Mouse (Mus musculus) spleen, adult 2 months (tissue): ENCODE data around the gene Taar7a. TPM values are rescaled to one million over a fixed set of nuclear protein-coding genes. Genes with fewer than 3 reads are reported as not detected.

ENCODE experiments used
- DNase-seq, 2 experiments: peaks; one replicate each; pipeline versions ENCODE4 v3.0.0 to v3.0.0-alpha.2; 2012 to 2021; ENCODE audit warnings: low spot score in 2 of 2, low read depth in 1 of 2
- H3K27ac ChIP-seq: fragments of 200-500 bp; 2 replicates; pipeline ENCODE4 v1.5.1; 2012; ENCODE audit warnings: low read length, inconsistent platforms; ENCODE audit not compliant: insufficient read depth
- H3K27me3 ChIP-seq: fragments of 200-500 bp; 2 replicates; pipeline ENCODE4 v1.6.1; 2012; ENCODE audit warnings: mild to moderate bottlenecking, moderate library complexity, low read length, inconsistent platforms; ENCODE audit not compliant: control insufficient read depth, insufficient read depth
- H3K36me3 ChIP-seq: fragments of 200-500 bp; 2 replicates; pipeline ENCODE4 v1.6.1; 2012; ENCODE audit warnings: mild to moderate bottlenecking, low read length, inconsistent platforms; ENCODE audit not compliant: control insufficient read depth, insufficient read depth
- H3K4me1 ChIP-seq: fragments of 200-500 bp; 2 replicates; pipeline ENCODE4 v1.6.1; 2011; ENCODE audit warnings: inconsistent platforms; ENCODE audit not compliant: control insufficient read depth, insufficient read depth, insufficient read length
- H3K4me3 ChIP-seq: fragments of 200-500 bp; 2 replicates; pipeline ENCODE4 v1.5.1; 2011; ENCODE audit warnings: mild to moderate bottlenecking, inconsistent platforms; ENCODE audit not compliant: insufficient read depth, insufficient read length; ENCODE audit errors: extremely low read depth
- CTCF ChIP-seq: fragments of 200-500 bp; IDR thresholded peaks from 2 replicates; pipeline ENCODE4 v1.5.1; 2011; ENCODE audit warnings: mild to moderate bottlenecking, inconsistent platforms; ENCODE audit not compliant: insufficient read depth, insufficient read length, insufficient replicate concordance; ENCODE audit errors: extremely low read depth
- POLR2A ChIP-seq: fragments of 200-500 bp; IDR thresholded peaks from 2 replicates; pipeline ENCODE4 v1.6.1; 2011; ENCODE audit warnings: low read depth, low read length, inconsistent platforms
- WGBS: fragments of 180-500 bp; shearing (Covaris S2); methylation state at CpG from one replicate; pipeline ENCODE4 v1.1.7; 2018; 5-methylcytosine and 5-hydroxymethylcytosine counted together
- polyA plus RNA-seq: library from polyadenylated mRNA; depleted of rRNA; stranded (reverse); fragments of >200 nt; gene quantifications from 2 replicates; pipeline ENCODE4 v1.2.3, GENCODE M21; 2012

The Taar7a gene
- polyA plus RNA-seq, 1 experiment = not detected

DNA sequence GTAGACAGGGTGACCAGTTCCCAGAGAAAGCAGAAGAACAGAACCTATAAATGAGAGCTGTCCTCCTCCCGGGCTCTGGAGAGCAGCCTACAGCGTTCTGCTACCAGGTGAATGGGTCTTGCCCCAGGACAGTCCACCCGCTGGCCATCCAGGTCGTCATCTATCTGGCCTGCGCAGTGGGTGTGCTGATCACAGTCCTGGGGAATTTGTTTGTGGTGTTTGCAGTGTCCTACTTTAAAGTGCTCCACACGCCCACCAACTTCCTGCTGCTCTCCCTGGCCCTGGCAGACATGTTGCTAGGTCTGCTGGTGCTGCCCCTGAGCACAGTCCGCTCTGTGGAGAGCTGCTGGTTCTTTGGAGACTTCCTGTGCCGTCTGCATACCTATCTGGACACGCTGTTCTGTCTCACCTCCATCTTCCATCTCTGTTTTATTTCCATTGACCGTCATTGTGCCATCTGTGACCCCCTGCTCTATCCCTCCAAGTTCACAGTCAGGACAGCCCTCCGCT is 22.6 kb downstream of the Taar7a start, which contains the start of gene Taar5:
Gene Taar5 (plus strand): TSS at position 51 of the 510 bp plus-strand sequence.
- 88% methylated on average over 11 of the region's 11 CpGs for whole genome bisulfite sequencing
- Histone ChIP-seq H3K27ac (no peak within 1 kb of the TSS), H3K4me1 (no peaks in the 10 kb centered on the region), H3K36me3 (no peaks in the 10 kb centered on the region), H3K27me3 (no peaks in the 10 kb centered on the region), H3K4me3 (no peak within 1 kb of the TSS)
- no peak for DNase-seq
- TF ChIP-seq CTCF = no peak
- no peak for TF ChIP-seq POLR2A

- WGBS = 85% methylated on average over 6 of the region's 6 CpGs
- Histone ChIP-seq H3K4me3 (no peak overlapping the region), H3K27me3 (no peaks in the 10 kb centered on the region), H3K4me1 (no peaks in the 10 kb centered on the region), H3K36me3 (no peaks in the 10 kb centered on the region), H3K27ac (no peak overlapping the region)
- no peak for DNase-seq
- TF ChIP-seq POLR2A = no peak
- TF ChIP-seq CTCF = no peak
Observed at GRCm38 (mm10) chr10:23964921-23965610, 28.2 kb downstream of the Taar7a start.

- no peak for DNase-seq
- 76% methylated on average over 3 of the region's 3 CpGs for WGBS
- TF ChIP-seq CTCF = no peak
- TF ChIP-seq POLR2A = no peak
- no peak overlapping the region for H3K4me3 ChIP-seq
- no peaks in the 10 kb centered on the region for H3K36me3 ChIP-seq
- H3K27me3 ChIP-seq = no peaks in the 10 kb centered on the region
- no peak overlapping the region for H3K27ac ChIP-seq
- H3K4me1 ChIP-seq = no peaks in the 10 kb centered on the region
Observed at GRCm38 (mm10) chr10:23963444-23963843, 29.8 kb downstream of the Taar7a start.

GRCm38 (mm10) chr10:23960444-23960915 is 32.8 kb downstream of the Taar7a start, which contains the start of gene Taar4:
Gene Taar4 (plus strand): TSS chr10:23960494.
- Histone ChIP-seq H3K4me3 (no peak within 1 kb of the TSS), H3K4me1 (no peaks in the 10 kb centered on the region), H3K27ac (no peak within 1 kb of the TSS), H3K36me3 (no peaks in the 10 kb centered on the region), H3K27me3 (no peaks in the 10 kb centered on the region)
- 73% methylated on average over 13 of the region's 13 CpGs for WGBS
- TF ChIP-seq CTCF (no peak), POLR2A (no peak)
- no peak for DNase-seq

GRCm38 (mm10) chr10:23959071-23959470 is 34.2 kb downstream of the Taar7a start:
- WGBS = 82% methylated on average over 3 of the region's 3 CpGs
- no peaks in the 10 kb centered on the region for H3K4me1 ChIP-seq
- no peaks in the 10 kb centered on the region for H3K27me3 ChIP-seq
- H3K27ac ChIP-seq = no peak overlapping the region
- no peak for DNase-seq
- no peak for TF ChIP-seq CTCF
- no peak for TF ChIP-seq POLR2A
- H3K4me3 ChIP-seq = no peak overlapping the region
- H3K36me3 ChIP-seq = no peaks in the 10 kb centered on the region

- no peaks in the 10 kb centered on the region for H3K4me1 ChIP-seq
- no peaks in the 10 kb centered on the region for H3K36me3 ChIP-seq
- H3K27ac ChIP-seq = no peak overlapping the region
- H3K4me3 ChIP-seq = no peak overlapping the region
- TF ChIP-seq CTCF (no peak), POLR2A (no peak)
- WGBS = 85% methylated on average over 6 of the region's 6 CpGs
- H3K27me3 ChIP-seq = no peaks in the 10 kb centered on the region
- no peak for DNase-seq
Observed at GRCm38 (mm10) chr10:23951714-23952113, 41.6 kb downstream of the Taar7a start.

- DNase-seq = no peak
- Histone ChIP-seq H3K36me3 (no peaks in the 10 kb centered on the region), H3K4me1 (no peaks in the 10 kb centered on the region), H3K27me3 (no peaks in the 10 kb centered on the region), H3K4me3 (no peak within 1 kb of the TSS), H3K27ac (no peak within 1 kb of the TSS)
- TF ChIP-seq POLR2A (no peak), CTCF (no peak)
- 90% methylated on average over 16 of the region's 16 CpGs for WGBS
Observed at GRCm38 (mm10) chr10:23949508-23950005, 43.7 kb downstream of the Taar7a start, which contains the start of gene Taar3. Gene Taar3 (plus strand): TSS chr10:23949558.
